Mouse (Mus musculus) cerebellum, postnatal 14 days (tissue): ENCODE measurements around the gene Tmem175.

Experiments used
- DNase-seq, 2 experiments: peaks; one replicate each; pipeline ENCODE4 v3.0.0; 2021; ENCODE audit warnings: mixed read lengths in 2 of 2

Tmem175 gene

DNA sequence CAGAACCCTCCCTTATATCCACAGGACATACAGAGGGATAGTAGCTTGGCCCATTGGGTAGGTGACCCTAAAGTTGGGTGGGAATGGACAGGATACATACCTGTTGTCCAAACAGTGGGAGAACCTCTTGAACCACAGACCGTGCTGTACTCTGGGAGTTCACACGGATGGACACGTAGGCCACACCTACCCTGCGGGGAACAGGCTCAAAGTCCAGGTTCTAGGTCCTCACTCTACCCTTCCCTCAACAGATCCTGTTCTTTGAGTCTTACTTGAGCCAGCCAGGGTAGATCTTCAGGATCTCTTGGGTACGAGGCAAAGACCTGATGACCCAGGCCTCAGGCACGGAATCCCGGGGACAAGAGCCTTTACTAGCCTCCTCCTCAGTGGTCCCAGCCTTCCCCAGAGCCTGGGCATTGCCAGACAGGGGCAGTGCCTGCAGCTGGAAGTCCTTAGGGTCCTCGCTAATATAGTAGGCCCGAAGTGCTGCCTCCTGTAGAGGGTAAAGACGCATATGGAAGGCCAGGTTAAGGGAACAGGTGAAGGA lies 24.9 kb downstream of the Tmem175 start:
- DNase-seq, result no peak

DNA sequence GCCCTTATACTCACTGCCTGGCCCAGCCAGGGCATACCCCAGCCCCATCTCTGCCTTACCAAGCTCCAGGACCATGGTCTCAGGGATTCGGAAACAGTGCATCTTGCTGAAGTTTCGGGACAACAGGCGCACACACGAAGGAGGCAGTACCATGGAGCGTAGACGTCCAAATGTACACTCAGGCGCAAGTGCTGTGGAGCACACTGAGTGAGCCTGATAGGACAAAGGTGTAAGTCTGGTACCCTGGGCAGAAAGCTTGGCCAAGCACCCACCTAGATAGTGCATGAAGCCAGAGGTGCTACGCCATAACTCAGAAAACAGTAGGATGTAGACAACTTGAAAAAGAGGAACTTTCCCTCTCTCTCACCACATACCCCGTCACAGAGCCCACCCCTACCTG lies 25.8 kb downstream of the Tmem175 start:
- no peak for DNase-seq

GRCm38 (mm10) chr5:108655891-108656650 lies 26.5 kb downstream of the Tmem175 start:
- no peak for DNase-seq

GRCm38 (mm10) chr5:108657406-108657805 lies 27.8 kb downstream of the Tmem175 start:
- DNase-seq, result no peak

DNA sequence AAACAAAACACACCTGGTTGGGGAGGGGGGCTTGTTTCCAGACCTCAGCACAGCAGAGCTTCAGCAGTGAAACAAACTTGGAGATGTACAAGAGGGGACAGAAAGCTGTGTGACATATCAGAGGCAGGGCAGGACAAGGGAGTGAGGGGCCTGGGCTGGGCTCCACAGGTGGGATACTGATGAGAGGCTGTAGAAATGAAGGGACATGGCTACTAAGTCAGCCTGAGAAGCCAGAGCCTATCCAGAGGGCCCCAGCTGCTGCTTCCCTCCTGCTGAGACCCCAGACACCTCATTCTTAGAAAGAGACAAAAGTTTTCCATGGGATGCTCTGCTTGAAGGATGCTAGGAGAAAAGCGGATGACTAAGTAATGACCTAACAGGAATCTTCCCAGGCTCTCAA lies 29.0 kb downstream of the Tmem175 start:
- no peak for DNase-seq

DNA sequence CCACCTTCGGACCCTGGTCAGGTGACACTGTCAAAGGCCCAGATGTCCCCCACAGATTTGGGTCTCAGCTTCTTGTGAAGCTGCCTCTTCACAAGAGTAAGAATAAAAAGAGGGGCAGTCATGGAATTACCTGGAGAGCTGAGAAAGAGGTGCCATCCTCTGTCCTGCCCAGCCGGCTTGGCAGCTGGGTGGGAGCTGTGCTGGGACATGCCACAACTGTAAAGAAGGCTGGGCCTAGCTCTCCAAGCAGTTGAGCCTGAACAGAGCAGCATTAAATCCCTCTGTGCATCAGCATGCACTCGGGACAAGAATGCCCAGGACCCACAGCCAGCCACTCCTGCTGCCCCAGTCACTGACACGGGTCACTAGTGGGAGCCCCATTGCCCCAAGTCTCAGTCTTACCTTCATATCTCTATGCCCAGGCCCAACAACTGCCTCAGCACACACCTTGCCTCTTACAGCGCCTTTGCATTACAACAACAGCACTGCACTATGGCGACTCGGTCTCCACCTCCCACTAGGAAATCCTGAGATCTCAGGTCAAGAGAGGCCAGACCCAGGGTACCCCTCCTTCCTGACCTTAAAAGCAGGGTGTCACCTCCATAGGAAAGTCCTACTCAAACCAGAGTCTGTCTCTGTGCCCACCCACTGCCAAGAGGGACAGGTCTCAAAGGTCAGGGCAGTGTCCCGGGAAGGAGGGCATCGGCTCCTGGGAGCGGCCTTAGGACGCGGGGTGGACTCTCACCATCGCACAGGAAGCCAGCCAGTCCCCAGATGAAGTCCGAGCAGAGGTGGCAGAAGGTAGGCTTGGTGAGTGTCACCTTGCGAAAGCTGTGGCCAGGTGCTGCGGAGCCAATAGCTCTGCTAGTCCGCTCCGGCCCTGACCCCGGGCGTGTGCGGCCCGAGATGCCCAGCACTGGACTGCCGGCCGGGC lies 30.4 kb downstream of the Tmem175 start, which contains the start of gene Idua:
Gene Idua, plus strand, starts transcription at position 634 of the 934 bp plus-strand sequence.
- no peak for DNase-seq

- DNase-seq, result peak; percentile 93 to 94
These were observed 31.2 kb downstream of the Tmem175 start for GRCm38 (mm10) chr5:108660632-108661268.

DNA sequence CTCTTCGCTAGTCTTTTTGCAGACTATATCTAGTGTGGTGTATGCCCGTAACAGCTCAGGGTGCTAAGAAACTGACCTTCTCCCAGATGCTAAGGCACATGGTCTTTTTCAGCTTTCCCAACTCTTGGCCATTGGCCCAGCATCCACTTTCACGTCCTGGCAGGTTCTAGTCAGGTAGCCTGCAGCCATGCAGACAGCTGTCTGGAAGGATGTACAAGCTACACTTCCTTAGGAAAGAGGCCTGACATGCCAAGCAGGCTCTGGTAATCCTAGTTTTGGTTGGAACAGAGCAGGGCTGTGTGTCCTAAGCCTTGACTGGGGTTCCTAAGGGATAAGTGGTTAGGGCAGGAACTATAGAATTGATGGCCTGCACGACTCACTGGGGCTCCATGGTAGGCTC lies 33.2 kb downstream of the Tmem175 start:
- DNase-seq, result no peak

- no peak for DNase-seq
These were observed 35.5 kb downstream of the Tmem175 start for GRCm38 (mm10) chr5:108665066-108665465.

- no peak for DNase-seq
These were observed 37.8 kb downstream of the Tmem175 start for GRCm38 (mm10) chr5:108667370-108667769.

DNA sequence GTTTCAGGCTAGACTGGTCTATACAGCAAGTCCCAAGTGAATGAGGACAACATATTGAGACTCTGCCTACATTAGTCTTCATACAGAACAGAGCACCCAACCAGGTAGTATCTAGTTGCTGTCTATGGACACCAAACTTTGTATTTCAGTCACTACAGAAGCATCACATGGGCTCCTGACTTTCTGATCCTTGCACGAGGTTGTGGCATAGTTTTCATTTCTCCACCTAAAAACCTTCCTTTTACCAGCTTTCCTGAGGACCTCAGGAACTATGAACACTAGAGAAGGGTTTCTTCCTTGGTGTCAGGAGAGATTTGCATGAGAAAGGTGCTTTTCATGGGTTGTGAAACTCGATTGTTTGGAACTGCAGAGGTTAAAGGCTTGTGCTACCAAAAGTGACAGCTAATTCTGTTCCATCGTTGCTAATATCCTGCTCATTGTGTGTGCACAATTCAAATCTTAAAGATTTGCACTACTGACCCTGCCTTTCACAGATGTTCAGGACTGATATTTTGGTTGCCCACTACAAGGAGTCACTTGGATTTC lies 38.9 kb downstream of the Tmem175 start:
- DNase-seq, result no peak

GRCm38 (mm10) chr5:108668977-108669936 lies 39.7 kb downstream of the Tmem175 start, which contains the start of gene Dgkq:
Gene Dgkq (minus strand): TSS chr5:108669672.
- peak; percentile 85 to 90 for DNase-seq

- DNase-seq, result no peak
These were observed 40.4 kb downstream of the Tmem175 start for GRCm38 (mm10) chr5:108669986-108670385.

DNA sequence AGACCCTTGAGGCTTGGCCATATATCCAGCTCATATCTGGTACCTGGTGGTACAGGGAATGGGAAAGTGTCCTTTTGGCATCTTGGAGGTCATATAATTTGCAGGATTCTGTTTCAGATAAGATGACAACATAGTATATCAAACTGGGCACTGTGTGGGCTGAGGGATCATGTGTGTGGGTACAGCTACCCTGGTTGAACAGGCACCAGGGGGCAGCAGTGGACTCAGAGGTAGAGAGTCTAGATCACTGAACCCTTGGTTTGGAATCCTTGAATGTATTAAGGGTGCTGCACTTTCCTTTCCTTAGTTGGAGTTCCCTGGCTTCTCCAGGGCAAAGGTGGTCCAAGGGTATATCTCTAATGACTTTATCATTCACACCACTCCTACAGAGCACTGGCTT lies 41.2 kb downstream of the Tmem175 start:
- peak; percentile 47 to 70 for DNase-seq

- DNase-seq, result no peak
These were observed 42.2 kb downstream of the Tmem175 start for GRCm38 (mm10) chr5:108671757-108672156.

DNA sequence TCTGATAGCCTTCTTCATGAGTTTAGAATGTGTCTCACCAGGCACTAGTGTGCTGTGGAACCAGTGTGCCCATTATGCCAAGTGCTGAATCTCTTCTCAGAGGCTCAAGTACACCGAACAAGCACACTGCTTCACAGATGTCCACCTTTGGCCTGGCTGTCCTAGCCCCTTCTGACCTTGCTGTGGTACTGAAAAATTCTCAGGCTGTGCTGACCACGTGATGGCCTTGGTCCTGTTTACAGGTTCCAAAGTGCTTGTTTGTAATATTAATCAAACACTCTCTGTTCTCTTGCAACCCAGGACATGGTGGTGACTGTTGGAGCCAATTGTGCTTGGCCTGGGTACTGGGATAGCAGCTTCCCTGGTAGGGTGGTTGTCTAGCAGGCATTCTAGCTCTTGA lies 45.1 kb downstream of the Tmem175 start:
- no peak for DNase-seq

- no peak for DNase-seq
These were observed 45.8 kb downstream of the Tmem175 start, which contains the start of gene Slc26a1 for GRCm38 (mm10) chr5:108675251-108675816. Gene Slc26a1 (minus strand): TSS chr5:108675569.

DNA sequence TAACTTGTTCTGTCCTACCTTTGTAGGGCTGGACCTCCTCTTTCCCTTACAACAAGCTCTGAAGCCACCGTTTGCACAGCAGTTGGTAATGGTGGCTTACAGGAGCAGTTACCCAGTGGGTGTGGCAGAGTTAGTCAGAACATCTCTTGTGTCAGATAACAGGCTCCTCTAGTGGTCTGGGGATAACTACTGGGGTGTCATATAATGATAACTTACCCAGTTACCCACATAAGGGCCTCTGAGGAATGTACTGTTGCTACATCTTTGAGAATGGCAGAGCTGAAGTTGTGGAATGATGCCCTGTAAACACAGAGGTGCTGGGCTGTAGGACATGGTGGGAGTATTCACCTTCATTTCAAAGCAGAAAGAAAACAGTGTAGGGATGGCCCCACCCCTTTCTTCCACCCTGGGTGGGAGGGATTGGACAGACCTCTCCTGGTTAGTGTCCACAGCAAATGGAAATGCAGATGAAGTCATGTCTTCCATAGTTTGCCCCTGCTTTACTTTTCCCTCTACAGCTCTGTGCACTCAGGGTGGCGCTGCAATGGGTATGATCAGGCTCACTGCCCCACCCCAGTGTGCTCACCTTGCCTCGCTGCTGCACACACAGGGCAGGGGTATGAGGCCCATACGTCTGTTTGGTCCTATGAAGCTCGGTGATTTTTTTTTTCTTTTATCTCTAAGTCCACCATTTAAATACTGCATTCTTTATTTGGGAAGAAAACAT lies 47.4 kb downstream of the Tmem175 start:
- peak; percentile 42 to 45 for DNase-seq

DNA sequence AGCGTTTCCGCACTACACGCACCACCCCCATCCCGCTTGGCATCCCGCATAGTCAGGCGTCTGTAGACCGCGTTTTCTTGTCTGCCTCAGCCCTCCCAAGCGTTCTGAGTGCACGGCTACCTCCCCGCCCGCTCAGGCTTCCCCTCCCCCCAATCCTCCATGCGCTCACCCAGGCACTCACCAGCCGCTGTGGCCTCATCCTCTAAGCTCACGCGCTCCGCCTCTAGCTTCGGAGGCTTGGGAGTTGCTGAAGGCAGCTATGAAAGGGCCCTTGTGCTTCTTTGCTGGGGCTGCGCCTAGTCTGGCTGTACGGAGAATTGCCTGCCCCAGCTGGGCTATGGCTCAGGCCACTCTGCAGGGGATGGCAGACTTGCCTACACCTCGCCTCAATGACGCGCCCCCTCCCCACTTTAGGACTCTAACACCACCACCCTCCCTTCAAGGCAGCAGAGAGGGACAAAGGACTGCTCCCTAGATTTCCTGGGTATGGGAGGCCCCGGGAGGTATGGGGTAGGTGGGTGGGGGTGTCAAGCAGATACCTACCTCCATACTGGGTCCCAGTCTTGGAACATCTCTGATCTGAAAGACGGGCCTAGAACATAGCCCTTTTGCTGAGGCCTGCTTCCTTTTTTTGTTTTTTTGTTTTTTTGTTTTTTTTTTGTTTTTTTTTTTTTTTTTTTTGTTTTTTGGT lies 48.2 kb downstream of the Tmem175 start:
- DNase-seq, result peak; percentile 76 to 85
